Mouse (Mus musculus): Measurements from ENCODE around the gene Spryd4.
"Not testable (repeated sequence)": the region's sequence is repeated elsewhere in the genome, so short reads cannot be mapped to it uniquely, and the experiment has no call there.

Spryd4 gene

GRCm38 (mm10) chr10:128225064-128225463 is 13.5 kb upstream of the Spryd4 start:
- no peak for DNase-seq

- DNase-seq = no peak
Observed at GRCm38 (mm10) chr10:128221533-128222286, 10.1 kb upstream of the Spryd4 start.

GRCm38 (mm10) chr10:128218387-128219117 is 6.9 kb upstream of the Spryd4 start:
- DNase-seq = no peak

- no peak for DNase-seq
Observed at GRCm38 (mm10) chr10:128214981-128215380, 3.4 kb upstream of the Spryd4 start.

- DNase-seq = not testable (repeated sequence)
Observed at GRCm38 (mm10) chr10:128214112-128214511, 2.5 kb upstream of the Spryd4 start.

- peak; percentile 64 to 65 for DNase-seq
Observed at GRCm38 (mm10) chr10:128212871-128213323, 1.3 kb upstream of the Spryd4 start.

GRCm38 (mm10) chr10:128212148-128212547 is 541 bp upstream of the Spryd4 start:
- DNase-seq = no peak

- peak; percentile 14 to 28 for DNase-seq
Observed at GRCm38 (mm10) chr10:128210954-128211353, 653 bp downstream of the Spryd4 start.

- DNase-seq = no peak
Observed at GRCm38 (mm10) chr10:128210131-128210530, 1.5 kb downstream of the Spryd4 start.

GRCm38 (mm10) chr10:128209311-128210009 is 2.1 kb downstream of the Spryd4 start:
- DNase-seq = no peak

- DNase-seq = no peak
Observed at GRCm38 (mm10) chr10:128208326-128208725, 3.3 kb downstream of the Spryd4 start.

GRCm38 (mm10) chr10:128204941-128205340 is 6.7 kb downstream of the Spryd4 start:
- DNase-seq = no peak

GRCm38 (mm10) chr10:128201856-128202255 is 9.8 kb downstream of the Spryd4 start:
- DNase-seq = no peak

- no peak for DNase-seq
Observed at GRCm38 (mm10) chr10:128194551-128195461, 16.8 kb downstream of the Spryd4 start.

GRCm38 (mm10) chr10:128194024-128194550 is 17.5 kb downstream of the Spryd4 start, which contains the start of gene Gls2:
Gene Gls2, plus strand, starts transcription at chr10:128194457.
- peak; percentile 93 to 94 for DNase-seq

GRCm38 (mm10) chr10:128193113-128193512 is 18.5 kb downstream of the Spryd4 start:
- no peak for DNase-seq

- DNase-seq = not testable (repeated sequence)
Observed at GRCm38 (mm10) chr10:128192030-128192766, 19.4 kb downstream of the Spryd4 start.

- DNase-seq = no peak
Observed at GRCm38 (mm10) chr10:128191472-128191871, 20.1 kb downstream of the Spryd4 start.

- DNase-seq = peak; percentile 64 to 66
Observed at GRCm38 (mm10) chr10:128188242-128188877, 23.2 kb downstream of the Spryd4 start.

GRCm38 (mm10) chr10:128187181-128187605 is 24.4 kb downstream of the Spryd4 start:
- DNase-seq = no peak

GRCm38 (mm10) chr10:128185959-128186358 is 25.6 kb downstream of the Spryd4 start:
- DNase-seq = peak; percentile 64 to 76

All from thymus, postnatal 36 days (tissue).